Mouse (Mus musculus) liver, embryonic 14.5 days (tissue): ENCODE data around the gene Mfrp.

Experiments used
- CTCF ChIP-seq: IDR thresholded peaks from 2 replicates; pipeline ENCODE4 v1.5.1; 2016; ENCODE audit warnings: antibody characterized with exemption, low read depth, control low read depth
- EP300 ChIP-seq: IDR thresholded peaks from 2 replicates; pipeline ENCODE4 v1.6.1; 2016; ENCODE audit warnings: antibody characterized with exemption, low read depth

GRCm38 (mm10) chr9:44076764-44077120, 24.8 kb upstream of the Mfrp start:
- TF ChIP-seq CTCF (peak; percentile 69), EP300 (no peak)
